Mouse (Mus musculus) lung, postnatal 10 days (tissue): Measurements from ENCODE around the gene Dgcr6.

Source experiments
- DNase-seq: peaks from one replicate; pipeline ENCODE4 v3.0.0; 2021

Dgcr6 gene

GRCm38 (mm10) chr16:18072089-18072488, 19.4 kb downstream of the Dgcr6 start:
- DNase-seq, result no peak

GRCm38 (mm10) chr16:18073259-18073962, 20.8 kb downstream of the Dgcr6 start:
- no peak for DNase-seq

GRCm38 (mm10) chr16:18074611-18075010, 22.0 kb downstream of the Dgcr6 start:
- DNase-seq, result no peak

- no peak for DNase-seq
These were observed 22.5 kb downstream of the Dgcr6 start for GRCm38 (mm10) chr16:18075201-18075600.

- DNase-seq, result no peak
These were observed 25.8 kb downstream of the Dgcr6 start for GRCm38 (mm10) chr16:18078314-18079015.

GRCm38 (mm10) chr16:18079300-18079699, 26.6 kb downstream of the Dgcr6 start:
- no peak for DNase-seq

- no peak for DNase-seq
These were observed 27.5 kb downstream of the Dgcr6 start for GRCm38 (mm10) chr16:18080171-18080570.

GRCm38 (mm10) chr16:18081149-18081827, 28.6 kb downstream of the Dgcr6 start:
- DNase-seq, result no peak

- DNase-seq, result no peak
These were observed 29.6 kb downstream of the Dgcr6 start for GRCm38 (mm10) chr16:18082291-18082690.

GRCm38 (mm10) chr16:18083231-18083951, 30.7 kb downstream of the Dgcr6 start:
- DNase-seq, result peak; percentile 38

GRCm38 (mm10) chr16:18084262-18084661, 31.6 kb downstream of the Dgcr6 start:
- no peak for DNase-seq

GRCm38 (mm10) chr16:18087101-18087500, 34.4 kb downstream of the Dgcr6 start:
- no peak for DNase-seq

- no peak for DNase-seq
These were observed 43.7 kb downstream of the Dgcr6 start for GRCm38 (mm10) chr16:18096348-18096747.

- no peak for DNase-seq
These were observed 50.2 kb downstream of the Dgcr6 start for GRCm38 (mm10) chr16:18102816-18103215.

GRCm38 (mm10) chr16:18103366-18103765, 50.7 kb downstream of the Dgcr6 start:
- no peak for DNase-seq

- no peak for DNase-seq
These were observed 51.1 kb downstream of the Dgcr6 start for GRCm38 (mm10) chr16:18103808-18104207.

GRCm38 (mm10) chr16:18108221-18108966, 55.7 kb downstream of the Dgcr6 start:
- peak; percentile 81 for DNase-seq

GRCm38 (mm10) chr16:18111042-18111441, 58.4 kb downstream of the Dgcr6 start:
- no peak for DNase-seq

- no peak for DNase-seq
These were observed 63.8 kb downstream of the Dgcr6 start for GRCm38 (mm10) chr16:18116467-18116866.

- DNase-seq, result no peak
These were observed 65.6 kb downstream of the Dgcr6 start for GRCm38 (mm10) chr16:18118285-18118684.

- peak; percentile 71 for DNase-seq
These were observed 66.5 kb downstream of the Dgcr6 start for GRCm38 (mm10) chr16:18119031-18119730.
